Mouse (Mus musculus): ENCODE data around the gene Map3k7.

Map3k7 gene

GRCm38 (mm10) chr4:31971437-31971836 is 7.5 kb downstream of the Map3k7 start:
- Histone ChIP-seq H3K27me3 (ENCODE audit: insufficient read depth, low read length) (no peaks in the 10 kb centered on the region), H3K9me3 (ENCODE audit: low read length) (no peaks in the 10 kb centered on the region), H3K4me3 (replicated peaks; ENCODE audit: low read length) (no peak overlapping the region), H3K36me3 (ENCODE audit: insufficient read depth, low read length) (no peaks in the 10 kb centered on the region), H3K4me1 (replicated peaks; ENCODE audit: low read depth, low read length) (peaks cover 70% of the 10 kb centered on the region)
- TF ChIP-seq NANOG (IDR thresholded peaks at IDR 0.05; ENCODE audit: borderline replicate concordance, low read length) = no peak
- no peak for TF ChIP-seq CTCF (conservative IDR thresholded peaks at IDR 0.05; ENCODE audit: low read length)
- TF ChIP-seq POU5F1 (IDR thresholded peaks at IDR 0.05; ENCODE audit: borderline replicate concordance, low read length) = no peak

- Histone ChIP-seq H3K36me3 (ENCODE audit: insufficient read depth, low read length) (peaks cover 3% of the 10 kb centered on the region; the same call in 1 of the 2 replicates), H3K4me1 (replicated peaks; ENCODE audit: low read depth, low read length) (peaks cover 78% of the 10 kb centered on the region), H3K4me3 (replicated peaks; ENCODE audit: low read length) (no peak overlapping the region), H3K27me3 (ENCODE audit: insufficient read depth, low read length) (no peaks in the 10 kb centered on the region), H3K9me3 (ENCODE audit: low read length) (no peaks in the 10 kb centered on the region)
- TF ChIP-seq POU5F1 (IDR thresholded peaks at IDR 0.05; ENCODE audit: borderline replicate concordance, low read length) (no peak), CTCF (conservative IDR thresholded peaks at IDR 0.05; ENCODE audit: low read length) (0 out of 2 replicates have a peak, but pooled peaks have one; percentile 8)
These were observed 8.3 kb downstream of the Map3k7 start for GRCm38 (mm10) chr4:31972181-31972580.

DNA sequence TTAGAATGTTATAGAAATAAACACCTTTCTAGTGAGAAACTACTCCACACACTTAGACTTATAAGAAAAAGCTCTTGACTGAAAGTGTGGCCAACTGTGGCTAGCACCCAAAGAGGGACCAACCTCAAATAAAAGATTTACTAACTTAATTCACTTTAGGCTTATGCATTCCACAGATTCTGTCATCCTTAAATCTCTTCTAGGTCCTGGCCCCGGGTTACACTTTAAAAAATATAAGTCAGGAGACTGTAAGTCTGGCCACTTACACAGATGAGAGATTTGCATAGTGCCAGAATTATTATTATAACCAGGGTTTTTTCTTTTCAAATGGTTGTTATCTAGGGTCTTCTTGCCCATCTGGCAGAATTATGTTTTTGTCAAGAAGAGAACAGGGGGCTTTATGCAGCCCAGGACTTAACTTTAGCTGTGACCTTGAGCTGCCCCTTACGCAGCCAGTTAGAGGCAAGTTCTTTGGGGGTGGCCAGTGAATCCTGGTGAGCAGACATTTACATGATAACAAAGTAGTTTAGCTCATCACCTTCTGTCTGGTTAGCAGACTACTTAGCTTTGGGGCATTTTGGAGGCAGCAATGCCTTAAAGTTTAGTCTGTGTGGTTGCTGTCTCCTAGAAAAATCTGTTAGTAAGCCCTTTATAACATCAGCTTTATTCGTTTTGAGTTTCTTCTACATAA is 11.5 kb downstream of the Map3k7 start:
- Histone ChIP-seq H3K4me1 (replicated peaks; ENCODE audit: low read depth, low read length) (peaks cover 62% of the 10 kb centered on the region), H3K36me3 (ENCODE audit: insufficient read depth, low read length) (peaks cover 20% of the 10 kb centered on the region), H3K4me3 (replicated peaks; ENCODE audit: low read length) (no peak overlapping the region), H3K27me3 (ENCODE audit: insufficient read depth, low read length) (no peaks in the 10 kb centered on the region), H3K9me3 (ENCODE audit: low read length) (no peaks in the 10 kb centered on the region)
- TF ChIP-seq POU5F1 (IDR thresholded peaks at IDR 0.05; ENCODE audit: borderline replicate concordance, low read length) (no peak), NANOG (IDR thresholded peaks at IDR 0.05; ENCODE audit: borderline replicate concordance, low read length) (no peak), CTCF (conservative IDR thresholded peaks at IDR 0.05; ENCODE audit: low read length) (no peak)

DNA sequence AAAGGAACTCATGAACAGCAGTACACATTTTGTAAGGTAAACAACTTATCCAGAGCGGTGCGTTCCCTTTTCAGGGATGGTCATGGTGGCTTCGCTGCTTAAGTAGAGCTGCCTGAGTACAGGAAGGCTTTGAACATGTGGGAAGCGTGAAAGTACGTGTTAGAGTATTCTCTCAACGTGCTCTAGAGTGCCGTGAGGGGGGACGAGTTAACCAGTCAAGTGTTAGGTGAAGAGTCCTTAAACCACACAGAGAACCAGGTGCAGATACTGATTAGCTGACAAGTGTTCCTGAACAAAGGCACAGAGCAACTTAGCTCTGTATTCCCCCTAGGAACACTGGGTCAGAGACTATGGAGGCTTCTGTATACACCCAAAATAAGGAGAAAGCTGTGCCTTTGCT is 18.0 kb downstream of the Map3k7 start:
- H3K36me3 ChIP-seq (ENCODE audit: insufficient read depth, low read length) = peaks cover 54% of the 10 kb centered on the region
- no peak overlapping the region for H3K4me3 ChIP-seq (replicated peaks; ENCODE audit: low read length)
- H3K27me3 ChIP-seq (ENCODE audit: insufficient read depth, low read length) = no peaks in the 10 kb centered on the region
- H3K4me1 ChIP-seq (replicated peaks; ENCODE audit: low read depth, low read length) = peaks cover 4% of the 10 kb centered on the region
- H3K9me3 ChIP-seq (ENCODE audit: low read length) = no peaks in the 10 kb centered on the region
- TF ChIP-seq POU5F1 (IDR thresholded peaks at IDR 0.05; ENCODE audit: borderline replicate concordance, low read length) = no peak
- no peak for TF ChIP-seq CTCF (conservative IDR thresholded peaks at IDR 0.05; ENCODE audit: low read length)
- no peak for TF ChIP-seq NANOG (IDR thresholded peaks at IDR 0.05; ENCODE audit: borderline replicate concordance, low read length)

DNA sequence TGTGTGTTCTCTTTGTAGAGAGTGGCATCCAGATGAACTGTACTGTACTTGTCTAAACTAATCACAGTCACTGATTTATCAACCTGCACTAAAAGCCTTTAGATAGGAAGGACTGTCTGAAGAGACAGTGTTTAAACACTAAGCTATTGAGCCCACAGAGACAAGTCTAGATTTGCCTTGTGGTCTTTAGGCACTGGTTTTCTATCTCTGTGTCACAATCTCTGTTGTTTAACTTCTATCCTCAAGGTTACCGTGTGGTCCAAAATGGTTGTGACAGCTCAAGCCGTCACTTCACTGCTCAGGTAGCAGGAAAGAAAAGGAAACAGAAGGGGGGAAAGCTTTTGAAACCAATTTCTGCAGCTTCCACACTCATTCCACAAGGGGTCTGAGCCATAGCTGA is 29.5 kb downstream of the Map3k7 start:
- H3K36me3 ChIP-seq (ENCODE audit: insufficient read depth, low read length) = peaks cover 66% of the 10 kb centered on the region
- H3K27me3 ChIP-seq (ENCODE audit: insufficient read depth, low read length) = no peaks in the 10 kb centered on the region
- no peaks in the 10 kb centered on the region for H3K9me3 ChIP-seq (ENCODE audit: low read length)
- TF ChIP-seq CTCF (conservative IDR thresholded peaks at IDR 0.05; ENCODE audit: low read length) (no peak), NANOG (IDR thresholded peaks at IDR 0.05; ENCODE audit: borderline replicate concordance, low read length) (no peak), POU5F1 (IDR thresholded peaks at IDR 0.05; ENCODE audit: borderline replicate concordance, low read length) (no peak)
- H3K4me1 ChIP-seq (replicated peaks; ENCODE audit: low read depth, low read length) = no peaks in the 10 kb centered on the region
- no peak overlapping the region for H3K4me3 ChIP-seq (replicated peaks; ENCODE audit: low read length)

- Histone ChIP-seq H3K9me3 (ENCODE audit: low read length) (no peaks in the 10 kb centered on the region), H3K4me3 (replicated peaks; ENCODE audit: low read length) (no peak overlapping the region)
- TF ChIP-seq CTCF (conservative IDR thresholded peaks at IDR 0.05; ENCODE audit: low read length) (no peak), POU5F1 (IDR thresholded peaks at IDR 0.05; ENCODE audit: borderline replicate concordance, low read length) (no peak), NANOG (IDR thresholded peaks at IDR 0.05; ENCODE audit: borderline replicate concordance, low read length) (no peak)
These were observed 30.0 kb downstream of the Map3k7 start for GRCm38 (mm10) chr4:31993865-31994264.

DNA sequence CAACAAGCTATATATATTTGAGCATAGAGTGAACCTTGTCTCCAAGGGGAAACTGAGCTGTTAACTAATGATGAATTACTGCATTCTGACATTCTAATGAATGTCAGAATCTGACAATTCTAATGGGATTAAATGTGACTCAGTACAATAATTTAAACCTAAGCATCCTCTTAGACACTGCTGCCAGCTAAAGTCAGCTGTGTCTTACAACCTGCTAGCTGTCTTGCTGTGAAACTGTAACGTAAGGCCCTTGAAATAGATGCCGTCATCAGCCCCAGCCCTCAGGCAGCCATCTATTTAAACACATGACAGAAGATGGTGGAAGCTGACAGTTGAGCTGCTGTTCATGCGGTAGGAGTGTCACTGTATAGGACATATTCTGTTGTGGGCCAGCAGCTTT is 37.6 kb downstream of the Map3k7 start:
- H3K9me3 ChIP-seq (ENCODE audit: low read length) = no peaks in the 10 kb centered on the region
- TF ChIP-seq CTCF (conservative IDR thresholded peaks at IDR 0.05; ENCODE audit: low read length) = no peak
- TF ChIP-seq POU5F1 (IDR thresholded peaks at IDR 0.05; ENCODE audit: borderline replicate concordance, low read length) = no peak
- no peak for TF ChIP-seq NANOG (IDR thresholded peaks at IDR 0.05; ENCODE audit: borderline replicate concordance, low read length)
- peaks cover 48% of the 10 kb centered on the region for H3K36me3 ChIP-seq (ENCODE audit: insufficient read depth, low read length)
- H3K27me3 ChIP-seq (ENCODE audit: insufficient read depth, low read length) = no peaks in the 10 kb centered on the region
- no peaks in the 10 kb centered on the region for H3K4me1 ChIP-seq (replicated peaks; ENCODE audit: low read depth, low read length)
- no peak overlapping the region for H3K4me3 ChIP-seq (replicated peaks; ENCODE audit: low read length)

More at GRCm38 (mm10) chr4:31993865-31994264, 30.0 kb downstream of the Map3k7 start:
- H3K4me1 ChIP-seq (replicated peaks; ENCODE audit: low read depth, low read length) = no peaks in the 10 kb centered on the region
- no peaks in the 10 kb centered on the region for H3K27me3 ChIP-seq (ENCODE audit: insufficient read depth, low read length)
- H3K36me3 ChIP-seq (ENCODE audit: insufficient read depth, low read length) = peaks cover 62% of the 10 kb centered on the region

GRCm38 (mm10) chr4:32004773-32005591 is 41.1 kb downstream of the Map3k7 start:
- Histone ChIP-seq H3K9me3 (ENCODE audit: low read length) (no peaks in the 10 kb centered on the region), H3K27me3 (ENCODE audit: insufficient read depth, low read length) (no peaks in the 10 kb centered on the region), H3K4me1 (replicated peaks; ENCODE audit: low read depth, low read length) (no peaks in the 10 kb centered on the region), H3K4me3 (replicated peaks; ENCODE audit: low read length) (no peak overlapping the region), H3K36me3 (ENCODE audit: insufficient read depth, low read length) (peaks cover 52% of the 10 kb centered on the region)
- TF ChIP-seq POU5F1 (IDR thresholded peaks at IDR 0.05; ENCODE audit: borderline replicate concordance, low read length) = no peak
- no peak for TF ChIP-seq CTCF (conservative IDR thresholded peaks at IDR 0.05; ENCODE audit: low read length)
- TF ChIP-seq NANOG (IDR thresholded peaks at IDR 0.05; ENCODE audit: borderline replicate concordance, low read length) = no peak

Measured in E14TG2a.4 (cell line).